Mouse (Mus musculus) midbrain, embryonic 16.5 days (tissue): Measurements from ENCODE around the gene St3gal4. TPM values are rescaled to one million over a fixed set of nuclear protein-coding genes. Genes with fewer than 3 reads are reported as not detected.

Experiments
- ATAC-seq: fragments of 200-750 bp; cut with Nextera tagmentation; 2 replicates; pipeline ENCODE4 v1.8.0; 2017; ENCODE audit warnings: moderate TSS enrichment
- H3K27ac ChIP-seq: fragments of 300-500 bp; sonication (generic); 2 replicates; pipeline ENCODE4 v1.5.1; 2014; ENCODE audit warnings: mild to moderate bottlenecking, low read length, mixed read lengths
- H3K27me3 ChIP-seq: fragments of 300-500 bp; sonication (generic); 2 replicates; pipeline ENCODE4 v1.6.1; 2014; ENCODE audit warnings: low read depth, low read length, mixed read lengths; ENCODE audit not compliant: control insufficient read depth, insufficient read depth
- H3K36me3 ChIP-seq: fragments of 300-500 bp; sonication (generic); 2 replicates; pipeline ENCODE4 v1.6.1; 2014; ENCODE audit warnings: mild to moderate bottlenecking, low read length, moderate library complexity, mixed read lengths; ENCODE audit not compliant: control insufficient read depth, insufficient read depth
- H3K4me1 ChIP-seq: fragments of 300-500 bp; sonication (generic); 2 replicates; pipeline ENCODE4 v1.6.1; 2014; ENCODE audit warnings: mild to moderate bottlenecking, low read length, mixed read lengths; ENCODE audit not compliant: control insufficient read depth, insufficient read depth
- H3K4me2 ChIP-seq: fragments of 300-500 bp; sonication (generic); 2 replicates; pipeline ENCODE4 v1.6.1; 2014; ENCODE audit warnings: mild to moderate bottlenecking, low read length, mixed read lengths
- H3K4me3 ChIP-seq: fragments of 300-500 bp; sonication (generic); 2 replicates; pipeline ENCODE4 v1.5.1; 2014; ENCODE audit warnings: low read depth, mild to moderate bottlenecking, low read length, moderate library complexity, mixed read lengths
- H3K9ac ChIP-seq: fragments of 300-500 bp; sonication (generic); 2 replicates; pipeline ENCODE4 v1.6.1; 2014; ENCODE audit warnings: low read depth, low read length, mixed read lengths
- H3K9me3 ChIP-seq: fragments of 300-500 bp; sonication (generic); replicated peaks from 2 replicates; pipeline ENCODE4 v1.6.1; 2014; ENCODE audit warnings: mild to moderate bottlenecking, low read length, mixed read lengths; ENCODE audit not compliant: control insufficient read depth, poor library complexity, severe bottlenecking
- WGBS: fragments of 180-500 bp; shearing (Covaris S2); extraction: QIAGEN DNeasy Blood & Tissue Kit; methylation state at CpG from one replicate; pipeline ENCODE4 v1.1.7; 2014; 5-methylcytosine and 5-hydroxymethylcytosine counted together
- polyA plus RNA-seq: library from polyadenylated mRNA; unstranded; fragments of >200 nt; fragmentation: Nextera tagmentation; extraction: Ambion mirVana; gene quantifications from 2 replicates; pipeline ENCODE4 v1.2.1, GENCODE M21; 2015

The St3gal4 gene
- polyA plus RNA-seq, 1 experiment from 2014 or later: 17.9 TPM

- no peak overlapping the region for H3K27ac ChIP-seq
- H3K27me3 ChIP-seq: no peaks in the 10 kb centered on the region
- no peak for ATAC-seq
- 63% methylated on average over 11 of the region's 11 CpGs for WGBS
- H3K9me3 ChIP-seq: no peaks in the 10 kb centered on the region
- no peaks in the 10 kb centered on the region for H3K36me3 ChIP-seq
- no peak overlapping the region for H3K4me3 ChIP-seq
- H3K4me1 ChIP-seq: peaks cover 31% of the 10 kb centered on the region
- no peak overlapping the region for H3K9ac ChIP-seq
- no peak overlapping the region for H3K4me2 ChIP-seq
These were observed 98.9 kb downstream of the St3gal4 start for GRCm38 (mm10) chr9:35020015-35020653.

- Histone ChIP-seq H3K27ac (no peak overlapping the region), H3K4me3 (no peak overlapping the region), H3K27me3 (no peaks in the 10 kb centered on the region), H3K36me3 (no peaks in the 10 kb centered on the region), H3K4me2 (no peak overlapping the region), H3K4me1 (peaks cover 25% of the 10 kb centered on the region), H3K9ac (no peak overlapping the region), H3K9me3 (no peaks in the 10 kb centered on the region)
- 7% methylated on average over 3 of the region's 3 CpGs for WGBS
- peak; percentile 47 for ATAC-seq
These were observed 99.7 kb downstream of the St3gal4 start for GRCm38 (mm10) chr9:35019372-35019771.

GRCm38 (mm10) chr9:35018056-35018455 lies 101.0 kb downstream of the St3gal4 start:
- Histone ChIP-seq H3K4me3 (no peak overlapping the region), H3K9ac (peak overlapping the region; percentile 18; the same call in 1 of the 2 replicates), H3K27me3 (no peaks in the 10 kb centered on the region), H3K36me3 (no peaks in the 10 kb centered on the region), H3K27ac (peak overlapping the region; percentile 45), H3K4me1 (peaks cover 25% of the 10 kb centered on the region), H3K9me3 (no peaks in the 10 kb centered on the region), H3K4me2 (no peak overlapping the region)
- 40% methylated on average over 5 of the region's 5 CpGs for WGBS
- ATAC-seq: peak; percentile 11; the same call in 1 of the 2 replicates

- H3K4me3 ChIP-seq: no peak overlapping the region
- H3K9ac ChIP-seq: no peak overlapping the region; the same call in 1 of the 2 replicates
- no peaks in the 10 kb centered on the region for H3K9me3 ChIP-seq
- H3K27me3 ChIP-seq: no peaks in the 10 kb centered on the region
- 19% methylated on average over 13 of the region's 13 CpGs for WGBS
- H3K27ac ChIP-seq: peak overlapping the region; percentile 75
- peak; percentile 77 for ATAC-seq
- H3K36me3 ChIP-seq: no peaks in the 10 kb centered on the region
- peaks cover 25% of the 10 kb centered on the region for H3K4me1 ChIP-seq
- peak overlapping the region; percentile 23 for H3K4me2 ChIP-seq
These were observed 101.5 kb downstream of the St3gal4 start for GRCm38 (mm10) chr9:35017563-35017962.

- Histone ChIP-seq H3K9me3 (no peaks in the 10 kb centered on the region), H3K4me3 (no peak overlapping the region), H3K4me2 (no peak overlapping the region), H3K27me3 (no peaks in the 10 kb centered on the region), H3K4me1 (peaks cover 25% of the 10 kb centered on the region), H3K9ac (no peak overlapping the region), H3K36me3 (no peaks in the 10 kb centered on the region), H3K27ac (no peak overlapping the region)
- 56% methylated on average over 4 of the region's 4 CpGs for WGBS
- ATAC-seq: peak; percentile 9; the same call in 1 of the 2 replicates
These were observed 102.3 kb downstream of the St3gal4 start for GRCm38 (mm10) chr9:35016762-35017161.

- ATAC-seq: no peak
- no peaks in the 10 kb centered on the region for H3K4me1 ChIP-seq
- H3K9me3 ChIP-seq: no peaks in the 10 kb centered on the region
- no peak overlapping the region for H3K4me2 ChIP-seq
- H3K36me3 ChIP-seq: no peaks in the 10 kb centered on the region
- no peaks in the 10 kb centered on the region for H3K27me3 ChIP-seq
- no peak overlapping the region for H3K27ac ChIP-seq
- 78% methylated on average over 14 of the region's 14 CpGs for WGBS
- no peak overlapping the region for H3K9ac ChIP-seq
- H3K4me3 ChIP-seq: no peak overlapping the region
These were observed 111.2 kb downstream of the St3gal4 start for GRCm38 (mm10) chr9:35007697-35008341.

GRCm38 (mm10) chr9:35004113-35004512 lies 115.0 kb downstream of the St3gal4 start:
- no peak overlapping the region for H3K9ac ChIP-seq
- no peak overlapping the region for H3K4me3 ChIP-seq
- peaks cover 2% of the 10 kb centered on the region for H3K36me3 ChIP-seq
- peaks cover 3% of the 10 kb centered on the region; the same call in 1 of the 2 replicates for H3K9me3 ChIP-seq
- no peak for ATAC-seq
- no peaks in the 10 kb centered on the region for H3K27me3 ChIP-seq
- no peaks in the 10 kb centered on the region for H3K4me1 ChIP-seq
- H3K4me2 ChIP-seq: no peak overlapping the region
- H3K27ac ChIP-seq: no peak overlapping the region
- WGBS: 91% methylated on average over 4 of the region's 4 CpGs

- WGBS: 45% methylated on average over 9 of the region's 9 CpGs
- Histone ChIP-seq H3K36me3 (peaks cover 2% of the 10 kb centered on the region), H3K4me3 (no peak overlapping the region), H3K9ac (no peak overlapping the region), H3K4me2 (no peak overlapping the region), H3K4me1 (no peaks in the 10 kb centered on the region; the same call in none of the 2 replicates), H3K9me3 (peaks cover 3% of the 10 kb centered on the region; the same call in 1 of the 2 replicates), H3K27me3 (no peaks in the 10 kb centered on the region), H3K27ac (no peak overlapping the region)
- ATAC-seq: no peak
These were observed 120.9 kb downstream of the St3gal4 start for GRCm38 (mm10) chr9:34997880-34998865.
